Mouse (Mus musculus) midbrain, postnatal 0 days (tissue): ENCODE data around the gene Slc4a4. TPM values are rescaled to one million over a fixed set of nuclear protein-coding genes. Genes with fewer than 3 reads are reported as not detected.
A peak's percentile ranks its signal among the peaks of the same experiment; 100 is the strongest.

Experiments
- ATAC-seq: fragments of 200-750 bp; cut with Nextera tagmentation; 2 replicates; pipeline ENCODE4 v1.8.0; 2017; ENCODE audit warnings: moderate number of reproducible peaks, mild to moderate bottlenecking, moderate TSS enrichment, moderate library complexity; ENCODE audit not compliant: low FRiP score
- DNase-seq: peaks from one replicate; pipeline ENCODE4 v3.0.0-alpha.2; 2015; ENCODE audit warnings: low spot score
- H3K27ac ChIP-seq: fragments of 300-500 bp; sonication (generic); 2 replicates; pipeline ENCODE4 v1.5.1; 2014; ENCODE audit warnings: low read depth, mild to moderate bottlenecking, low read length, mixed read lengths
- H3K27me3 ChIP-seq: fragments of 300-500 bp; sonication (generic); 2 replicates; pipeline ENCODE4 v1.6.1; 2014; ENCODE audit warnings: low read length, control low read depth, mixed read lengths; ENCODE audit not compliant: insufficient read depth
- H3K36me3 ChIP-seq: fragments of 300-500 bp; sonication (generic); 2 replicates; pipeline ENCODE4 v1.6.1; 2014; ENCODE audit warnings: low read length, control low read depth, mixed read lengths; ENCODE audit not compliant: insufficient read depth
- H3K4me1 ChIP-seq: fragments of 300-500 bp; sonication (generic); 2 replicates; pipeline ENCODE4 v1.6.1; 2014; ENCODE audit warnings: mild to moderate bottlenecking, control low read depth, antibody characterized with exemption, low read length, mixed read lengths; ENCODE audit not compliant: insufficient read depth
- H3K4me2 ChIP-seq: fragments of 300-500 bp; sonication (generic); 2 replicates; pipeline ENCODE4 v1.6.1; 2014; ENCODE audit warnings: low read depth, mild to moderate bottlenecking, low read length, mixed read lengths; ENCODE audit not compliant: poor library complexity, severe bottlenecking
- H3K4me3 ChIP-seq: fragments of 300-500 bp; sonication (generic); 2 replicates; pipeline ENCODE4 v1.5.1; 2014; ENCODE audit warnings: low read depth, mild to moderate bottlenecking, low read length, moderate library complexity
- H3K9ac ChIP-seq: fragments of 300-500 bp; sonication (generic); replicated peaks from 2 replicates; pipeline ENCODE4 v1.6.1; 2014; ENCODE audit warnings: mild to moderate bottlenecking, low read length, moderate library complexity, mixed read lengths; ENCODE audit not compliant: poor library complexity, severe bottlenecking
- H3K9me3 ChIP-seq: fragments of 300-500 bp; sonication (generic); 2 replicates; pipeline ENCODE4 v1.6.1; 2016; ENCODE audit warnings: low read length, control low read depth
- CTCF ChIP-seq: IDR thresholded peaks from 2 replicates; pipeline ENCODE4 v1.5.1; 2016; ENCODE audit warnings: antibody characterized with exemption, mild to moderate bottlenecking
- WGBS: fragments of 180-500 bp; shearing (Covaris S2); extraction: QIAGEN DNeasy Blood & Tissue Kit; methylation state at CpG from one replicate; pipeline ENCODE4 v1.1.7; 2014; 5-methylcytosine and 5-hydroxymethylcytosine counted together
- polyA plus RNA-seq: library from polyadenylated mRNA; unstranded; fragments of >200 nt; fragmentation: Nextera tagmentation; extraction: Ambion mirVana; gene quantifications from 2 replicates; pipeline ENCODE4 v1.2.1, GENCODE M21; 2015
- total RNA-seq: library from RNA; depleted of rRNA; stranded (reverse); fragments of >200 nt; gene quantifications from 2 replicates; pipeline ENCODE4 v1.2.3, GENCODE M21; 2014

Slc4a4 gene
- total and polyA plus RNA-seq, 2 experiments from 2014 or later: 17.4 to 57.3 TPM

DNA sequence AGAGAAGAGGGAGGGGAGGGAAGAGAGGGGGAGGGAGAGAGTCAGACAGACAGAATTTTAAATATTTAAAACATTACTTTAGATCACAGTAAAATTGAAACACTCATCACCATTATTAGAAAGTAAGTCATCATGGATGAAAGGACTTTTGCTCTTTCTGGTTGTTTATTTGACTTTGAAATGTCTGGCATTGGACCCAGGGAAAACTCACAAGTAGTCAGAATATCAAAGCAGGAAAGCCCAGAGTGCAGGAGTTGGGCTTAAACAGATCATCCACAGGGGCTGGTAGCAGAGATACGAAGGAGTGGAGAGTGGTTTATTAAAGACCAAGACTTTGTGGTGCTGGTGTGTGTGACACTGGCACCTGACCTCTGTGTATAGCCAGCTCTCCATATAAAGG, 191.1 kb downstream of the Slc4a4 start:
- Histone ChIP-seq H3K9ac (no peak overlapping the region), H3K9me3 (no peaks in the 10 kb centered on the region), H3K27me3 (no peaks in the 10 kb centered on the region), H3K4me1 (no peaks in the 10 kb centered on the region), H3K36me3 (no peaks in the 10 kb centered on the region), H3K27ac (no peak overlapping the region), H3K4me2 (no peak overlapping the region), H3K4me3 (no peak overlapping the region)
- ATAC-seq: no peak
- WGBS: 73% methylated on average over 1 of the region's 1 CpGs
- no peak for DNase-seq
- TF ChIP-seq CTCF: no peak

DNA sequence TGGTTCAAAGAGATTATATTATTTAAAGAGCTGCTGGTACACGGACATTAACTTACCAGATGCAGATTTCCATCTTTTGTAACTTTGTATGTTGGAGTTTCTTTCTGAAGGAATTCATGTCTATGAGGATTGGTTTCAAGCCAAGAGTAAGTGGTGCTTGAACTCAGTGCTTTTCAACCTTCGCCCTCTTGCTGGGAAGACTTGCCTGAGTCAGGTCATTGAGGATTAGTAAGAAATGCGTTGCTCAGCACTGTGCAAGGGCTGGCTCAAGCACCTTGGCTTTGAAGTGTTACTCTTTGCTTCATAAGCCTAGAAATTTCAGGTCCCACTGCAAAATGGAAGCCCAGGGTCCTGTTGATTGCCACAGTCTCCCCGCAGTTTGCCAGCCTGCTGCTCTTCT, 196.9 kb downstream of the Slc4a4 start:
- no peak overlapping the region for H3K4me2 ChIP-seq
- no peak for ATAC-seq
- H3K27me3 ChIP-seq: no peaks in the 10 kb centered on the region
- H3K4me1 ChIP-seq: no peaks in the 10 kb centered on the region
- no peak for TF ChIP-seq CTCF
- DNase-seq: no peak
- H3K9ac ChIP-seq: no peak overlapping the region
- 83% methylated on average over 4 of the region's 4 CpGs for WGBS
- H3K27ac ChIP-seq: no peak overlapping the region
- H3K36me3 ChIP-seq: no peaks in the 10 kb centered on the region
- H3K9me3 ChIP-seq: no peaks in the 10 kb centered on the region
- H3K4me3 ChIP-seq: no peak overlapping the region

DNA sequence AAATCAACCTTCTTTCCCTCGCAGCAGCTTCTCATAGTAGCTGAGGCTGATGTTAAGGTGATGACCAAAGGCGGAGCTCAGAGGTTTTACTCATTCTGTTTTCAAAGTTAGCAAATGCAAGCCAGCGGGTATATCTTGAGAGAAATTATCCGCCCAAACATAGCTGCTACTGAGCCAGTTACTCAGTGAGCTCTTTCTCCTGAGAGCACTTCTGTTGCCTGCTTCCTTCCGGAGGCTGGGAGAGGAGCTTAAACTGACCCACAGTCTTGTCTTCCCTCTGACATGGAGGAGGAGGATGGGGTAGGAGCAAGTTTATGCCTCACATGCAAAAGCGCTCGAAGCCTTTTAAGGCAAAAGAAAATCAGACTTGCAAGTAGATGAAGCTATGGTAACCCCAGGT, 201.3 kb downstream of the Slc4a4 start:
- H3K4me1 ChIP-seq: no peaks in the 10 kb centered on the region
- no peaks in the 10 kb centered on the region for H3K36me3 ChIP-seq
- no peak overlapping the region for H3K4me3 ChIP-seq
- no peak overlapping the region for H3K9ac ChIP-seq
- 87% methylated on average over 7 of the region's 7 CpGs for WGBS
- no peak for ATAC-seq
- DNase-seq: no peak
- no peaks in the 10 kb centered on the region for H3K27me3 ChIP-seq
- no peaks in the 10 kb centered on the region for H3K9me3 ChIP-seq
- H3K27ac ChIP-seq: no peak overlapping the region
- no peak overlapping the region for H3K4me2 ChIP-seq
- TF ChIP-seq CTCF: no peak

DNA sequence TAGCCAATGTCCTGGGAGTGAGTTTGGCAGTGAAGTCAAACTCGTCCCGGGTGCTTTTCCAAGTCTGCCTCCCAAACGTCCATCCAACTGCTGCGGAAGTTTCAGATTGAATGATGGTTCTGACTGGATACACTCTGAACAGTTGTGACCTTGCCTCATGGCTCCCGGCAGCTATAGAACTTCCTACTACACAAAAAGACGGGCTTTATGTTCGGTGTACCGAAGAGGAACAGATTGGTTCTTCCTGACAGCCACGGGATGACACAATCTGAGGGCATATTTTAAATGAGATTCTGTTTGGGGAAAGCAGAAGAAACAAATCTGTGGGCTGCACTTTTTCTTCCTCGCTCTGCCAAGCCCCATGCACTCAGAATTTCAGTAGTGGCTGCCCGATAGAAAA, 201.8 kb downstream of the Slc4a4 start:
- no peaks in the 10 kb centered on the region for H3K9me3 ChIP-seq
- no peak overlapping the region for H3K27ac ChIP-seq
- no peak for TF ChIP-seq CTCF
- no peaks in the 10 kb centered on the region for H3K36me3 ChIP-seq
- H3K9ac ChIP-seq: no peak overlapping the region
- ATAC-seq: no peak
- 58% methylated on average over 11 of the region's 11 CpGs for WGBS
- H3K4me3 ChIP-seq: no peak overlapping the region
- no peak overlapping the region for H3K4me2 ChIP-seq
- H3K27me3 ChIP-seq: no peaks in the 10 kb centered on the region
- no peaks in the 10 kb centered on the region for H3K4me1 ChIP-seq
- peak; percentile 48 for DNase-seq

DNA sequence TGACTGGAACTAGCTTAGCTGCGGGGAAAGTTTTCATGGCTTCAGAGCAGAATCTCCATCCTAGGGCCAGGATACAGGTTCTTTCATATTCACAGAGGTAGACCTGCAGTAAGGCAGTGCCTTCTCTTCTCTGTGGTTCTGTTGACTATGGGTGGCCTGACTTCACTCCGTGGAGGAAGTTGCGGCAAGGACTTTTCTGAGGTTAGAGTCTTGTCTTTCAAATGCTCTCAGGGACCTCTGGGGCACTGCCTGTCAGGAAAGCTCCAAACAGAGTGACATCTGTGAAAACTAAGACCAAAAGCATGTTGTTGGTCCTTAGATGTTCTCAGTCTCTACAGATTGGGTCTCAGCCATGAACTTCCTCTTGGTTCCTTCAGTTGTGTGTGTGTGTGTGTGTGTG, 203.5 kb downstream of the Slc4a4 start:
- no peak overlapping the region for H3K9ac ChIP-seq
- no peaks in the 10 kb centered on the region for H3K27me3 ChIP-seq
- H3K36me3 ChIP-seq: no peaks in the 10 kb centered on the region
- no peak overlapping the region for H3K4me2 ChIP-seq
- WGBS: 85% methylated on average over 3 of the region's 3 CpGs
- no peak for ATAC-seq
- no peaks in the 10 kb centered on the region for H3K4me1 ChIP-seq
- no peak overlapping the region for H3K27ac ChIP-seq
- no peak overlapping the region for H3K4me3 ChIP-seq
- H3K9me3 ChIP-seq: no peaks in the 10 kb centered on the region
- no peak for DNase-seq
- TF ChIP-seq CTCF: no peak

DNA sequence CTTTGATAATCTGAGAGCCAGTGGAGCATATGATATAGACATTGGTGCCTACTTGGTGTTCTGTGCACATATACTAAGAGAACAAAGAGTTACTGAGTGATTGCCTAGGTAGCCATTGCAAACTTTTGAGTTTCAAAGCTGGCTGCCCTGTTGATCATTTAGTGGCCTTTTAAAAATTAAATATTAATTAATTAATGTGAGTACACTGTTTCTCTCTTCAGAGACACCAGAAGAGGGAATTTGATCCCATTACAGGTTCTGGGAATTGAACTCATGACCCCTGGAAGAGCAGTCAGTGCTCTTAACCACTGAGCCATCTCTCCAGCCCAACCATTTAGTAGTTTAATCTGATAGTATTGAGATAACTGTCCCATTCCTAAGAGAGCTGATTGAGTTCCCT, 209.8 kb downstream of the Slc4a4 start:
- no peak for TF ChIP-seq CTCF
- DNase-seq (no peak), ATAC-seq (no peak)
- Histone ChIP-seq H3K36me3 (no peaks in the 10 kb centered on the region), H3K27me3 (no peaks in the 10 kb centered on the region), H3K9ac (no peak overlapping the region), H3K4me2 (no peak overlapping the region), H3K4me1 (no peaks in the 10 kb centered on the region), H3K4me3 (no peak overlapping the region), H3K9me3 (no peaks in the 10 kb centered on the region), H3K27ac (no peak overlapping the region)

DNA sequence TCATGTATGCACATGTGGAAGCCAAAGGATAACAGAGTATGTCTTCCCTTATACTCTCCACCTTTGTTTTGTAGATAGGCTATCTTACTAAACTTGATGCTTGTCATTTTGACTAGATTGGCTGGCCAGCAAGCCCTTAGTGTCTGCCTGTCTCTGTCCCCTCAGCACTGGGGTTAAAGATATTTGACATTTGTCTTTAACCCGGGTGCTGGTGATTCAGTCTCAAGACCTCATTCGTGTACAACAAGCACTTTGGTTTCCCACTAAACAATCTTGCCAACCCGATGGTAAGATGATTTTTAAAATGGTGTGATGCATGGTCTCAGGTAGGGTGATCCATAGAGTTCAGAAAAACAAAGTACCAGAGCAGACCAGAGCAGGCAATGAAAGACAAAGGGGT, 210.7 kb downstream of the Slc4a4 start:
- no peak for TF ChIP-seq CTCF
- no peaks in the 10 kb centered on the region for H3K4me1 ChIP-seq
- no peak overlapping the region for H3K27ac ChIP-seq
- no peaks in the 10 kb centered on the region for H3K9me3 ChIP-seq
- no peak overlapping the region for H3K4me3 ChIP-seq
- ATAC-seq: no peak
- no peak for DNase-seq
- no peaks in the 10 kb centered on the region for H3K27me3 ChIP-seq
- WGBS: 94% methylated on average over 3 of the region's 3 CpGs
- H3K9ac ChIP-seq: no peak overlapping the region
- H3K36me3 ChIP-seq: no peaks in the 10 kb centered on the region
- H3K4me2 ChIP-seq: no peak overlapping the region
